Mouse (Mus musculus) mouse trophoblast stem cell (cell line): ENCODE results near the gene Gm9821.

Source experiments
- in situ Hi-C, 2 experiments: fragments of 300-500 bp; cut with MseI, MboI; formaldehyde crosslinking; loops; 2 replicates in 1 of 2; 3 replicates in 1 of 2; pipeline ENCODE4 v1.15.1; 2025

Gm9821 gene

GRCm38 (mm10) chr2:91926949-91927348 lies 18.6 kb upstream of the Gm9821 start, which contains the start of gene Chrm4:
TSS of gene Chrm4 (plus strand) at chr2:91927249.
- in situ Hi-C loops: no loop called here

GRCm38 (mm10) chr2:91927826-91928533 lies 17.5 kb upstream of the Gm9821 start:
- in situ Hi-C loops: no loop called here

GRCm38 (mm10) chr2:91928534-91929350 lies 16.8 kb upstream of the Gm9821 start:
- in situ Hi-C loops: no loop called here

GRCm38 (mm10) chr2:91929455-91929854 lies 16.0 kb upstream of the Gm9821 start:
- in situ Hi-C loops: no loop called here

GRCm38 (mm10) chr2:91929936-91930335 lies 15.6 kb upstream of the Gm9821 start:
- in situ Hi-C loops: no loop called here

- in situ Hi-C loops: no loop called here
These were observed 14.7 kb upstream of the Gm9821 start for GRCm38 (mm10) chr2:91930761-91931291.

GRCm38 (mm10) chr2:91931328-91932159 lies 14.0 kb upstream of the Gm9821 start:
- in situ Hi-C loops: no loop called here

GRCm38 (mm10) chr2:91932160-91932711 lies 13.3 kb upstream of the Gm9821 start, which contains the start of gene Mdk:
TSS of gene Mdk (minus strand) at chr2:91932297.
- in situ Hi-C loops: no loop called here

GRCm38 (mm10) chr2:91932737-91933350 lies 12.7 kb upstream of the Gm9821 start:
- in situ Hi-C loops: no loop called here

GRCm38 (mm10) chr2:91933471-91933870 lies 12.0 kb upstream of the Gm9821 start:
- in situ Hi-C loops: no loop called here

GRCm38 (mm10) chr2:91934016-91934415 lies 11.5 kb upstream of the Gm9821 start:
- in situ Hi-C loops: no loop called here

GRCm38 (mm10) chr2:91934826-91935525 lies 10.5 kb upstream of the Gm9821 start:
- in situ Hi-C loops: no loop called here

GRCm38 (mm10) chr2:91936154-91936553 lies 9.3 kb upstream of the Gm9821 start:
- in situ Hi-C loops: no loop called here

- in situ Hi-C loops: no loop called here
These were observed 6.1 kb upstream of the Gm9821 start for GRCm38 (mm10) chr2:91939303-91939935.

- in situ Hi-C loops: no loop called here
These were observed 3.1 kb upstream of the Gm9821 start for GRCm38 (mm10) chr2:91942356-91942755.

- in situ Hi-C loops: no loop called here
These were observed 1.1 kb upstream of the Gm9821 start for GRCm38 (mm10) chr2:91944170-91944950.

- in situ Hi-C loops: no loop called here
These were observed 1.3 kb downstream of the Gm9821 start for GRCm38 (mm10) chr2:91946836-91947235.

GRCm38 (mm10) chr2:91947397-91948150 lies 2.1 kb downstream of the Gm9821 start:
- in situ Hi-C loops: no loop called here
